Mouse (Mus musculus): ENCODE measurements around the gene Ctnnbl1. TPM values are rescaled to one million over a fixed set of nuclear protein-coding genes. Genes with fewer than 3 reads are reported as not detected.

Gene Ctnnbl1
- polyA plus RNA-seq, 1 experiment = 29.1 TPM

DNA sequence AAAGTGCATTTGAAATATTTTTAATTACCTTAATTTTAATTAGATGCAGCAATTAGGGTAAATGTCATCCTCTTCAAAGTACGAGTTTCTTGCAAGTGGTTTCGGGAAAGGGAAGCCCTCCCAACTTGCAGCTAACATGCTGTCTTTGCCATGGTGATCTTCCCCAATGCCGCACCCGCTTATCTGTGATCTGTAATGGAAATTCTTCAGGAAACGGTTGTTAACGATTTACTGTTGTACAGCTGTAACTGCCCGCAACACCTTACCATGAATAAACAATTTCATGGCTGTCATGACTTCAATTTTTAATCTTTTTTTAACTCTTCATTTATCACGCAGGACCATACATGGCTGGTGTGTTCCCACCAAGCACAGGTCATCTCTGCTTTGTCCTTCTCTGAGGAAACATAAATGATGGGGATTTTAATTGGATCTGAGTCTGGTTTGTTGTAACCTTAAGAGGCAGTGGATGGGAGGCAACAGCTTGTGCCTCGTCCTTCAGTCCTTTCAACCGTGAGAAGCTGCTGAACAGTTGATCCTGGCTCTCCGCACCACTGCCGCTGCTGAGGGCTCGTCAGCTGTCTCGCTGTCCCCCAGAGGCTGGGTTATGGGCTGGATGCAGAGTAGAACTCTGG is 54.4 kb downstream of the Ctnnbl1 start:
- DNase-seq (ENCODE audit: extremely low spot score in 1 of 2, low spot score in 1 of 2) = no peak

DNA sequence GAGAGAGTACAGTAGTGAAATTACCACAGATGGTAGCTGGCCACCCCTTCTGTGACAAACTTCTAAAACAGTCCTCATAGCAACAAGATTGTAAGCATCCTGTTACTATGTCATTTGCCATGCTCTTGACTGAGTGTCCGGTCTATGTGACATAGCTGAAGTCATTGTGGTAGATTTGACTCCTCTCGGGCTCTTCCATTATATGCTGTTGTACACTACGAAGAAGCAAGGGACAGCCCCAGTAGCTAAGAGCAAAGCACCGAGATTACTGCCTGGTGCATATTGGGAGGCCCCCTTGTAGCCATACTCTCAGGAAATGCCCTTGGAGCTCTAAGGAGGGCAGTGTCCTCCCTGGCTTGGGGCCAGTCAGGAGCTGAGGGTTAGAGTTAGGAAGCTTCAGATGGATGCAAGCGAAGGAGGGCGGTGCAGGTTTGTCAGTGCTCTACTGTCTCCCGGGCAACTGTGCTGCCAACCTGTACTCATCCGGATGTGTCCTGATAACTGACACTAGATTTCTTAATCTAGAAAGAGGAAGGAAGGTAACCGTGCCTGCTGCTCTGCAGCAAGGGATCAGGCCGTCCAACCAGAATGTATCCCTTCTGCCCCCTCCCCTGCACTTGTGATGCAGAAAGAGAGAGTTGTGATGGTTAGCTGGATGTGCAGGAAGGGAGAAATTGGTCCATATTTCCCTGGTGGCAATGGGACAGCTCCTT is 55.8 kb downstream of the Ctnnbl1 start:
- DNase-seq (ENCODE audit: extremely low spot score in 1 of 2, low spot score in 1 of 2) = no peak

DNA sequence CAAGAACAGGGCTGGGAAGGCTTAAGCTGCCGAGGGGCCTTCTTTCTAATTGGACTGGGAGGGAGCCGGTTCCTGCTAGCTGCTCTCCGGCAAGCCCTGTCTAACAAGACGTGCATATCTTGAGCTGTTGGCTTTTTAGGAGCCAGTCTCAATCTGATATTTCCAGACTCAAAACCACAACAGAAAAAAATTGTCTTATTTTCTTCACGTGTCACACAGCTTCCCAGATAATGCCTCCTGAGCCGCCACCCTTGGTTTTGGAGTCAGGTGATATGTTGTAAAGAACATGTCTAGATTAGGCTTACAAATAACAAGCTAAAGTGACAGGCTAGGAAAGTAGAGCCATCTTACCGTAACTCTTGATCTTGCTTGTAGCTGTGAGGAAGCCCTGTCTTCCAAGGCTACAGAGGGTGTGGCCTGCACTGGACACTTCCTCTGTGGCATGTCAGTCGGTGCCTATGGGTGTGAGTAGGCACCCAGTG is 56.7 kb downstream of the Ctnnbl1 start:
- no peak for DNase-seq (ENCODE audit: extremely low spot score in 1 of 2, low spot score in 1 of 2)

DNA sequence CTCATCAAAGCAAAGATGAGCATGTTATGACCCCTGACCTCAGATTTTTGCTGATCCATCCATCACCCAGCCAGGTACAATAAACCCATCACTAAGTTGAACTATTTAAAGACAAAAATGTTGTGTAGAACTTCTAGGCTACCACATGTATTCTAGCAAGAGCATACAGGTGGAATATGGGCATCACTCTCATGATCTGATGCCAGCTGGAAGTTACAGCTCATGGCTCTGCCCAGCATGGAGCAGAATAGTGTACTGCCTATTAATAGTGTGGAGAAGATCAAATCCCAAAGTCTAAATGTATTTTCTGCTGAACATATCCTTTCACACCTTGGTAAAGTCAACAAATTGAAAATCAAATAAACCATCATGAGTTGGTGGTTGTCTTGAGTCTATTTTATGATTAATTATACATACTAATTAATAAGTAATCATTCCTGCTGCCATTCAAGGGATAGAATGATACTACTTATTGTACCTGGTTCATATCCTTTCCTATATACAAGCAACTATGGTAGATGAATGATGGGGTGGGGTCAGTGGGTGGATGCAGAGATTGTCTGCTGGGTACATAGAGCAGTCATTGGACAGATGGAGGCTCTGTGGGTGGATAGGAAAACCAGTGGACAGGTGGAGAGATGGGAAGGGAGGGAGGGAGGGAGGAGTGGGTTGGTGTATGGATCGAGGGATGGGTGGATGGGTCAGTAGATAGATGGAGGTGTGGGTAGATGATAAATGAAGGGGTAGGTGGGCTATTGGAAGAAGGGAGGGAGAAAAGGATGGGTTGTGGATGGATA is 58.6 kb downstream of the Ctnnbl1 start:
- DNase-seq (ENCODE audit: extremely low spot score in 1 of 2, low spot score in 1 of 2) = no peak

DNA sequence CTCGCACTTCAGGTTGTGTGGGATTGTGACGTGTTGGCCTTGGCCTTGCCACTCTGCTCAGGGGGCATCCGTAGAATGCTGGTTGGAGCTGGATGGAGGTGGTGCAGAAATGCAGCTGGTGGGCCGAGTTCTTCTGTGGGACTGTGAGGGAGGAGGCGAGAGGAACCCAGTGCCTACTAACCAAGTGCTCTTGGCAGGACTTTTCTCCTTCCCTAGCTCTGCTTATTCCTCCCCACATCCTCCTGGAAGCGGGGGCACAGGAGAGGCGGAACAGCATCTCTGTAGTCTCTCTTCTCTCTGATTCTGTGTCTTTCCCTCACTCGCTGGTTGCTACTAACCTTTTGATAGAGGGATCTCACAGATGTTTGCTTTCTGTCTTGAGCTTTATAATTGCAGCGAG is 62.3 kb downstream of the Ctnnbl1 start:
- DNase-seq (ENCODE audit: extremely low spot score in 1 of 2, low spot score in 1 of 2) = no peak

DNA sequence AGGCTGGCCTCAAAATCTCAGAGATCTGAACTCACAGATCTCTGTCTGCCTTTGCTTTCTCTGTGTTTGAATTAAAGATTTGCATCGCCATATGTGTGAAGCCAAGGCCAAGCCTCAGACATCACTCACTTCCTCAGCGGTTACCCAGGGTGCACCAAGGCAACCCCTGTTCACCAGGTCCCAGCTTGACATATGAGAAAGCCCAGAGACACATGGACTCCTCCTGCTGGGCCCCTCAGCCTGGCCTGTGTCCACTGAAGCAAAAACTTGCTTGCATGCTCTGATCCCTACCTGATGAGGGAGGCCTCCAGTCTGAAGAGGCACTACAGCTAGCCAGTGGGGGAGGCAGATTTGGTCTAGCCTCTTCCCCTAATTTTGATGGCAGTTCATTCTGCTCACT is 63.1 kb downstream of the Ctnnbl1 start:
- no peak for DNase-seq (ENCODE audit: extremely low spot score in 1 of 2, low spot score in 1 of 2)

DNA sequence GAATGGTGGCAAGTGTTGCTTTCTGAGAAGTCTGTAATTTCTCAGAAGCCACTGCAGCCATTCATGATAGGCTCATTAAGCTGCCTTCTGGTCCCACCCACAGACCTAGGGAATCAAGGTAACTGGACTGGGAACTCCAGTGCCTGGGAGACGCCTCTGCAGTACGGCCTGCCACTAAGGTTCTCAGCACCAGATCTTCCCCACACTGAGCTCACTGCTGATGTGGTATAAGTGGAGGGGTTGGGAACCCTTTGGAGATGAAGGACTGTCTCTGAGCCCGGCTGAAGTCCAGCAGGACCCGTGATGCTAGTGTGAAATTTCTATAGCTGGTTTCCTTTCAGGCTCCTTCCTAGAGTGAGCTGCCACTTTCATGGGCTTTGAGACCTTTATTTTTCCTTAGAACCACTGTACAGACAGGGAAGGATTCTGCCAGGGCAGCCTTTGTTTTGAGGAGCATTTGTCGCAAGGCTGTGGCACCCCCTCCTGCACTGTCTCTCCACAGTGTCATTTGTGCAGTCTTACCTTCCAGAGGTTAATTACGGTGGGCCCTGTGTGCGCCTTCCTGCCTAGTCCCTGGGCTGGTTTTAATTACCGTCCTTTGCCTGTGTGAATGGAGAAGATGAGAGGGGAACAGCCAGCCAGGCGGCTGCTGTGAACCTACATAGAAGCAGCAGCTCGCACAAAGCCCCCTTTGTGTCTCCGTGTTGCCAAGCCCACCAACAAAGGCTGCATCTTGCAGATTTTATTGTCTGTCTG is 63.7 kb downstream of the Ctnnbl1 start:
- no peak for DNase-seq (ENCODE audit: extremely low spot score in 1 of 2, low spot score in 1 of 2)

DNA sequence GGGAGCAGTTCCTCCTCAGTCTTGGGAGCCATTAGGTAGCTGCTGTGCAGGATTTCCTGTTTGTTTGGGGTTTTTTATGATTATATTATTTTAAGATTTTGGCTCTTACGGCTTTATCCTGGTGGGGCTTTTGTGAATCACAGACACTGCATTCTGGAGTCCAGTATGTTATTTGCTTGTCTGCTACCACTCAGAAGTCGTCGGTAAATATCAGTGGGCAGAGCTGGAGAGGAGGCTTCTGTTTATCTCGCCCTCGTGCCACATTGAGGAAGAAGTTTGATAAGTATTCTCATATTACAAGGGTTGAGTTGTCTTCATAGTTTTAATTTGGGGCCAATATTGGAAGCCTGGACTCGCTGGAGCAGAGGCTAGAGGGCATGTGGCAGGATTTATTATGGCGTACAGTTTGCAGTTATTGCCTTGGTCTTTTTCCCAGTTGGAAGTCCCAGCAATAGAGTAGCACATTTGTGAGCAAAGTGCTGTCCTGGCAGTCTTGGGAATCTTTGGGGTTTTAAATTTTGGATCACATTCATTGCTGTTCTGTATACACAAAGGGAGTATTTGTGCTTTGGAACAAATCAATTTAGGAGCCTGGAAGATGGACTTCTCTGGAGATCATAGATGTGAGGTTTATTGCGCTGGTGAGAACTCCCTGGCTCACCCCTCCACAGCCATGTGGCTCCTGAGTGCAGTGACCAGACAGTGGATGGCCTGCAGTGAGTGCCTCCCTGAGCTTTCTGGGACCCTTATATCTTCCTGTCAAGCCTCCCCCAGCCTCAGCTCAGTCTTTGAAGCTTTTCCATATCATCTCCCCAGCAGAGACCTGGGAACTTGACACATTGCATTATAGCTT is 64.5 kb downstream of the Ctnnbl1 start:
- DNase-seq (ENCODE audit: extremely low spot score in 1 of 2, low spot score in 1 of 2) = no peak

DNA sequence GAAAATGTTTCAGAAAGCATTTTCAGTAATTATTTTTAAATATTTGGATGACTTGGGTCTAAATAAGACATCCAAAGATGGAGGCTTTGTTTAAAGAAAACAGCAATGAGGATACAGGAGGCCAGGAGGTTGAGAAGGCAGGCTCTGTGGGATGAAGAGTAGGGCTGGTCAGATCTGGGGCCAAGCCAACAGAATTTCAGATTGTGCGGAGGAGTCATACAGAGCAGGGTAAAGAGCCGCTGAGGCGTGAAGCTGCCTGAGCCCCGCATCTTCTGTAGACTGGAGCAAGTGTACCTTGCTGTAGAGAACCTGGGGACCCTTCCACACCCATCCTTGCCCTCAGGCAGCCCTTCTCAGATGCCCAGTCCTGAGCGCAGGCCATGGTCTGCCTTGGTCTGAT is 65.5 kb downstream of the Ctnnbl1 start:
- no peak for DNase-seq (ENCODE audit: extremely low spot score in 1 of 2, low spot score in 1 of 2)

DNA sequence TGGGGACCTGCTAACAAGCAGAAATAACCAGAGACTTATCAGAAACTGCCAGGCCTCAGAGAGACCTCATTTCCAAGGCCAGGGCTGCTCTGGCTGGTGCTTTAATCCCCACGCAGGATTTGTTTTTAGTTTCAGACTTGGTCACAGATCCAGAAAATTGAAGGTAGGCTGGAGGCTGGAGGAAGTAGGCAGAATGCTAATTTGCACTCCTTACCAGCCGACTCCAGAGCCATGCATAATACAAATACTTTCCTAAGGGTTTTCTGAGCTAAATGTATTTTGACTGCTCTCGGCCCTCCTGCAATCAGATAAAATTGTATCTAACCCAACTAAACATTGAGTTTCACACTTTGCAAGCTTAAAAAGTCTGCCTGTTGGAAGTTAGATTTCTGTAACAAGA is 67.2 kb downstream of the Ctnnbl1 start:
- peak; percentile 56 to 70 for DNase-seq (ENCODE audit: extremely low spot score in 1 of 2, low spot score in 1 of 2)

DNA sequence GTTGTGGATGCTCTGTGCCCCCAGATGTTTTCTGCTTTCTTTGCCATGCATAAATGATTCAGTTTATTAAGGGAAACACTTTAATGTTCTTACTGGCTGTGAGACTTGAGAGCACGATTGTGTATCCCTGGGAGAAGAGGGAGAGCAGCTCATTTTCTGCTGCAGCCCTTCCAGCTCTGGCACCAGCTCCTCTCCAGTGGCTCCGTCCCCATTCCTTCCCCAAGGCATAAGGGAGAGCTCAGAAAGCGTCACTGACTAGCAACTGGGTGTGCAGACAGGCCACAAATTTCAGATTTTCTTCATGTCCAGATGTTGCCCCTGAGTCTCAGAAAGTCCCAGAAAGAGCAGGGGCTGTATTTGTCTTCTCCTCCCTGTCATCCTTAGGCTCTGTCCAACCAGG is 67.9 kb downstream of the Ctnnbl1 start:
- peak in 1 of 2 experiments; percentile 38 for DNase-seq (ENCODE audit: extremely low spot score in 1 of 2, low spot score in 1 of 2)

DNA sequence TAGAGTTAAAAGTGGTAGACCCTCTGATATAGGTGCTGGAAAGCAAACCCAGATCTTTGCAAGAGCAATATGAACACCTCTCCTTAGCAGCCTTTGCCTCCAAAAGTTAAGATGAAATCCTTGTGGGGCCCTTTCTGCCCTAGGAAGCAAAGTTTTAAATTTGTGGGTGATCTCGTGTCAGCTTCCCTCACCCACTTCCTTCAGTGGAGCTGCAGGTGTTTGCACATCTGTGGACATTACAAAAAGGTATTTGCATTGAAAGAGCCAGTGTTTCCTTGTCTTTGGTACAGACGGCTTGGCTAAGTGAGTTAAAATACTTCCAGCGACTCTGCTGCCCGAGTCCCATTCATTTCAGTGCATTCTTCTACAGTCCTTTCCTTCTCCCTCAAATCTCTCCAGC is 69.9 kb downstream of the Ctnnbl1 start:
- no peak for DNase-seq (ENCODE audit: extremely low spot score in 1 of 2, low spot score in 1 of 2)

DNA sequence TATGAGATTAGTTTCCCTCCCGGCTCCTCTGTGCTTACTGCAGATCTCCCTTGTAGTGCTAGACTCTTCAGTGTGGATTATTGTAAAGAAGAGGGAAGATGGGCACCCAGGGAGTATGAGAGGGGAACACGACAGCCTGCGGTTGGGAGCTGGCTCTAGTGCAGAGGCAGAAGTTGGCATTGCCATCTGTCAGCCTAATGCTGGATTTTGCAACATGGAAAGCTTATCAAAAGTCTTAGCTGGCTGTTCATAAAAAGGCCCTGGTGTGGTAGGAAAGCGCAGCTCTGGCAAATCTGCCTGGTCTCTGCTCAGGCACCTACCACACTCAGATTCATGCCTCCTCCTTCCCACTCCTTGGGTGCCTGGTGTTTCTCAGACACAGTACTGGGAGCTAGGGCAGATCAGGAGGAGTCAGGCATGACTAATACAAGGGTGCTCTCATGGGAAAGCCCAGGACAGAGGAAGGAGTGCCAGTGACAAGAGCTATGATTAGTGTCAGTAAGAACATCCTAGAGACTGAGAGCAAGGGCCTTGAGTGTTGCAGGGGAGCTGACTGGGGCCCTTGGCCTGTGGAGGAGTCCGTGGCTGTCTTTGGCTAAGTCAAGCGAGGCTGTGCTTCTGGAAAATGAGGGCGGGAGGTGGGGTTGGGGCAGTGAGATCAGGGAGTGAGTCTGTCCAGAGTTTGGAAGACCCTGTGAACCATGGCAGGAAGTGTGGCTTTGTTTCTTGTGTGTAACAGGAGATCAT is 70.6 kb downstream of the Ctnnbl1 start:
- DNase-seq (ENCODE audit: extremely low spot score in 1 of 2, low spot score in 1 of 2) = peak; percentile 32 to 63

DNA sequence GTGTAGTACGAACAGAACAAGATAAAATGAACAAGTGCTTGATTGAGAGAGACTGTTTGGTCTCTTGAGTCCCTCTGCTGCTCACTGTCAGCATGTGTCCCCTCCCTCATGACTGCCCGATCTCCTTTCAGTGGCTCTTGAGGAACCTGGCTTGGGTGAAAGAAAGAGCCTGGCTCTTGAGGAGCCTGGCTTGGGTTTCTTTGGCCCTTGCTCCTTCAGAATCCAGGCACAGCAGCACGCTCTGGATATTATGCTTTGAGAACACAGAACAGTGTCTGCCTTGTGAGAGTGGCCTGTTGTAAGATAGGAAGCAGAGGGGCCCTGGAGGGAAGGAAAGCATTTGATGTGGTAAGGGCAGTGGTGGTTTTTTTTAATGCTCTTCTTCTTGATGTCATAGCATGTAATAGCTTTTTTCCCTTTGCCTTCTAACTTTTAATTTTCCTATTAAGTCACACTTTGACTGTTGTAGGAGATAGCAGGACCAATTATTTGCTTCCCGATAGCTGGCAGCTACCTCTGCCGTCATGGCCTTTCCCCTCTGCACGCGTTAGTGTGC is 71.2 kb downstream of the Ctnnbl1 start:
- DNase-seq (ENCODE audit: extremely low spot score in 1 of 2, low spot score in 1 of 2) = no peak

DNA sequence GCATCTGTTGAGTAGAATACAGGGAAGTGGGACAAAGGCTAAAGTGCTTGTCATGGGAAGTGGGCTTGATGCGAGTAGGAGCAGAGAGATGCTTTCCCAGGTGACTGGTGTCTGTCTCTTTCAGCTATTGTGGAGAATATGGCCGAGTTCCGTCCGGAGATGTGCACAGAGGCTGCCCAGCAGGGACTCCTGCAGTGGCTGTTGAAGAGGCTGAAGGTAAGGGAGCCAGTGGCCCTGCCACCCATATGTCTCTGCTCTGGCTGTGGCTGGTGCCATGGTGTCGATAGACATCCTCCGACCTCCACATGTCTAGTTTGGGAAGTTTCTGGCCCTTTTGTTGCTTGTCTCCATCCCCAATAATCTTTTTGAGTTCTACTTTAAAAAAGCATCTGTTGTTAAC is 72.1 kb downstream of the Ctnnbl1 start:
- DNase-seq (ENCODE audit: extremely low spot score in 1 of 2, low spot score in 1 of 2) = no peak

DNA sequence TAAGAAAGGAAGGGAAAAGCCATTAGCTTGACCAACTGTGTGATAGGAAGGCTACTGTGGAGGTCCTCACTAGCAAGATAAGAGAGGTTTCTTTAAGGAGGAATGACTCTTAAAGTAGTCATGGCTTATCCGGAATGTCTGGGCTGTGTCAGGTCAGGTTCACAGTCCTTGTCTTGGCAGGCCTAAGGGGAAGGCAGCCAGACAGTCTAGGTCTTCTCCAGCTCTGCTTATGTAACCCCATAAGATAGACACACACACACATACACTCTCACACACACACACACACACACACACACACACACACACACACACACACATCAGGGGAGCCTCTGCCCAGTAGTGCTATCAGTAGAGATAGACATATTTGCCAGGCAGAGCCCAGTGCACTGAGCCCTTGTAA is 73.5 kb downstream of the Ctnnbl1 start:
- no peak for DNase-seq (ENCODE audit: extremely low spot score in 1 of 2, low spot score in 1 of 2)

DNA sequence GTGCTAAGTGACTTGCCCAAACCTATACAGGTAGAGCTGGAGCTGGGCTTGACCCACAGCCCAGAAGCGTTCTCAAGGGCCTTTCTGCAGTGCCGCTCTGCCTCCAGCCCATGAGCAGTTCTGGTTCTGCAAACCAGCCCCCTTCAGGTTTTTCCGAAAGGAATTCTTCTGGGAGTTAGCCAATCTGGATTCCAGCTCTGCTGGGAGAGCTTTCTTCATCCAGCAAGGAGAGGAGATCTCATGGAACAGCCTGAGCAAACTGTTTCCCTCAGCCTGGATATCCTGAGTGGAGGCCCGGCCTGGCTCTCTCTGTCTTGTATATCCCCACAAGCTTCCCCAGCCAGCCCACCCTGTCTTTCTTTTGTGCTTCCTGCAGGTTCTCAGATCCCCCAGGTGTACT is 75.9 kb downstream of the Ctnnbl1 start:
- DNase-seq (ENCODE audit: extremely low spot score in 1 of 2, low spot score in 1 of 2) = no peak

DNA sequence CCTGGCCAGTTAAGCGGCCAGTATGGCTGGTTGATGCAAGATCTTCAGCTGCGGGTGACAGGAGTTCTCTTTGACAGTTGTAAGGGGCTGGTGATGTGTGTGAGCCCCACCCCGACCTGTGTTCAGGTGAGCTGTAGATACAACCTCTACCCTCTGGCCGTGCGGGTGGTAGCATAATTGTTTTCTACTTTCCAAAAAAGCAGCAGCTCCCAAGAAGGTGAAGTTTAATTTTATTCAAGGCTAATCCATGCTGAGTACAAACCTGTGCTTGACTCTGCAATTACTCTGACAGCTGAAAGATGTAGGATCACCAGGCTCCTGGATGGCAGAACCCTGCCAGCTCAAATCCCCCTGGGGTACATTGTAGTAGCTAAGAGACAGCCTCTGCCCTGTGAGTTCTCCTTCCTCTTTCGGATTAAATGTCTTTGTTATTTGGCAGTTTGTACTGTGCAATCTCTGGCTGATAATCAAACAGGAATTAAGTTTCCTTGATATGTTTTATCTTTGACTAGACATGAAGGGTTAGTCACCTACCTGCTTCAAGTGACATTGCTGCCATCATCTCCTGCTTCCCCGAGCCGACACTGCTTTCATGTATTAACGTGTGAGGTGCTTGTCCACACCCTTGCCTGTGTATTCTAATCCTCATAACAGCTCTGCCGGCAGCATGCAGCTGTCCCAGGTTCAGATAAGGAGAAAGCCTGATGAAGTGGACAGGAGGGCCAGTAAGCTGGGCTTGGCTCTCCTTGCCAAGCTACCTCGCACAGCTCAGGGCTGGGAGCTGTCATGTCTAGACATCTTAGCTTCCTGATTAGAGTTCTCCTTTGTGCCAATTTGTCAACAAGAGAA is 77.1 kb downstream of the Ctnnbl1 start:
- no peak for DNase-seq (ENCODE audit: extremely low spot score in 1 of 2, low spot score in 1 of 2)

Measured in frontal cortex, adult 2 months (tissue).